Mouse (Mus musculus): Measurements from ENCODE around the gene Tprg. TPM values are rescaled to one million over a fixed set of nuclear protein-coding genes. Genes with fewer than 3 reads are reported as not detected.

The Tprg gene
- polyA plus RNA-seq, 1 experiment from 2014 or later = 17.0 TPM

DNA sequence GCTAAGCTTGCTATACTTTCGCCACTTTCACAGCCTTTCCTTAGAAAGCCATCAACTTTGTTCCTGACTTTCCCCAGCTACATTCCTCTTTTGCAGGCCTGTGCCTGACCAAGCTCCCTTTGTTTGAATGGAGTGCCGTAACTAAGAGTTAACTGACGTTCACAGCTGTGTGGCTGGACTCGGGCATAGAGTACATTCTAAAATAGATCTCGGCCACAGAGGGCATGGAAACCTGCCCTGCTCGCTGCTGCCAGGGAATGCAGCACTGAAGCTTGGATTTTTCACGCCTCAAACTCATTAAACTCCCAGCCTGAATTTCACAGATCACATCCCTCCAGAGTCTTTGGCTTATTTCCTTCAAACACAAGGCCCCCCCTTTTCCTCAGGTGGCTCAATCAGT is 159.0 kb downstream of the Tprg start:
- ATAC-seq (ENCODE audit: insufficient read depth, low FRiP score) = no peak
- no peak overlapping the region for H3K27ac ChIP-seq (ENCODE audit: low read length)
- H3K4me1 ChIP-seq (ENCODE audit: control insufficient read depth, insufficient read depth, low read length) = no peaks in the 10 kb centered on the region
- H3K9ac ChIP-seq (ENCODE audit: low read length) = no peak overlapping the region
- H3K9me3 ChIP-seq (replicated peaks; ENCODE audit: control insufficient read depth, low read length) = no peaks in the 10 kb centered on the region
- no peaks in the 10 kb centered on the region for H3K36me3 ChIP-seq (ENCODE audit: control insufficient read depth, insufficient read depth, low read length)
- no peak overlapping the region for H3K4me2 ChIP-seq (ENCODE audit: low read depth, low read length)
- WGBS = 57% methylated on average over 7 of the region's 7 CpGs
- H3K27me3 ChIP-seq (ENCODE audit: control insufficient read depth, insufficient read depth, low read length) = no peaks in the 10 kb centered on the region
- no peak overlapping the region for H3K4me3 ChIP-seq (replicated peaks; ENCODE audit: low read length)

DNA sequence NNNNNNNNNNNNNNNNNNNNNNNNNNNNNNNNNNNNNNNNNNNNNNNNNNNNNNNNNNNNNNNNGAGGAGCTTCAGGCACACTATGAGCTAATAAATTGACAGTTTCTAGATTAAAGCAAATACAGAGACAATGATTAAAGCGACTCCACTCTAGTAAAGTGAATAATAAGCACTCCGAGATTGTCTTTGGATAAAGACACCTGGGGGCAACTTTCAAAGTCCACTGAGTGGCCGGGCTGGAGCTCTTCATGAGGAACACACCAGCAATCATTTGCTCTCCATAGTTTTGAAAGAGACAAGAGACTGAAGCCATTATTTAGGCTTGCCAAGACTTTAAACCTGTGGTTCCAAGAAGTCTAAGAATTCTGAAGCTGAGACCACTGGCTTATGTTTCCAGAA is 164.9 kb downstream of the Tprg start:
- H3K4me2 ChIP-seq (ENCODE audit: low read depth, low read length) = no peak overlapping the region
- no peaks in the 10 kb centered on the region for H3K4me1 ChIP-seq (ENCODE audit: control insufficient read depth, insufficient read depth, low read length)
- H3K27ac ChIP-seq (ENCODE audit: low read length) = no peak overlapping the region
- H3K9me3 ChIP-seq (replicated peaks; ENCODE audit: control insufficient read depth, low read length) = no peaks in the 10 kb centered on the region
- ATAC-seq (ENCODE audit: insufficient read depth, low FRiP score) = no peak
- no peak overlapping the region for H3K9ac ChIP-seq (ENCODE audit: low read length)
- H3K27me3 ChIP-seq (ENCODE audit: control insufficient read depth, insufficient read depth, low read length) = no peaks in the 10 kb centered on the region
- H3K4me3 ChIP-seq (replicated peaks; ENCODE audit: low read length) = no peak overlapping the region
- H3K36me3 ChIP-seq (ENCODE audit: control insufficient read depth, insufficient read depth, low read length) = no peaks in the 10 kb centered on the region
- whole genome bisulfite sequencing = 74% methylated on average over 3 of the region's 3 CpGs

- no peak overlapping the region for H3K4me3 ChIP-seq (replicated peaks; ENCODE audit: low read length)
- H3K27me3 ChIP-seq (ENCODE audit: control insufficient read depth, insufficient read depth, low read length) = no peaks in the 10 kb centered on the region
- no peak for ATAC-seq (ENCODE audit: insufficient read depth, low FRiP score)
- no peak overlapping the region for H3K9ac ChIP-seq (ENCODE audit: low read length)
- H3K9me3 ChIP-seq (replicated peaks; ENCODE audit: control insufficient read depth, low read length) = no peaks in the 10 kb centered on the region
- WGBS = 78% methylated on average over 4 of the region's 4 CpGs
- H3K4me2 ChIP-seq (ENCODE audit: low read depth, low read length) = no peak overlapping the region
- H3K4me1 ChIP-seq (ENCODE audit: control insufficient read depth, insufficient read depth, low read length) = peaks cover 10% of the 10 kb centered on the region
- no peak overlapping the region for H3K27ac ChIP-seq (ENCODE audit: low read length)
- H3K36me3 ChIP-seq (ENCODE audit: control insufficient read depth, insufficient read depth, low read length) = no peaks in the 10 kb centered on the region
Measured at GRCm38 (mm10) chr16:25464732-25465131, 178.1 kb downstream of the Tprg start.

DNA sequence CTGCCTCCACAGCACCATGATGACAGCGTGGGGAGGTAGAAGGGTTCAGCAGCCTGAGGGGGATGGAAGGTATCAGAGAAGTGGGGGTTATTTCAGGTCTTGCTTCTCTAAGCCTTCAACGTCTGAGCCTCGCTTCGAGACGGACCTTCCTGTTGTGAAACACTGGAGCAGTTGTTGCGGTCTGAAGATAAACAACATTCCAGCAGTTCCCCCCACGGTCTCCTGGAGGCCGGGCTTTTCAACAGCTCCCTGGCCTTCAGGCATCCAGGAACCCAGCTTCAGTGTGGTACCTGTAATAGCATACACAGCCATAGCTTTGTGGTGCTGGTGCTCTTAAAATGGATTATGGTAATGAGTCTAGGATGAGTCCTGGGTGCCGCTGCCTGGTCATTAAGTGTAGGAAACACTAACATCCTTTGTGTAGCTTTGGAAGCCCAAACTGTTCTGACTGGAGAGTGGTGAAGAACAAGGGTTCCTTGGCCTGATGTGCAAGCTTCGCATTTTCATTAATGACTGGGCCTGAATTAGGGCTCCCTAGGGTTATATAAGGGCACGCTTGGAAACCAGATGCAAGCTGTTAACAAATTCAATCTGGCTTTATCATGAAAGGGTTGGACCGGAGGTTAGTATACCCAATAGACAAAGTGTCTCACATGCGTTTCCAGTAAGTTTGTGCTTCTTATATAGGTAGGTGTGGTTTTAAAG is 179.0 kb downstream of the Tprg start:
- Histone ChIP-seq H3K4me1 (ENCODE audit: control insufficient read depth, insufficient read depth, low read length) (peaks cover 10% of the 10 kb centered on the region), H3K36me3 (ENCODE audit: control insufficient read depth, insufficient read depth, low read length) (no peaks in the 10 kb centered on the region), H3K27me3 (ENCODE audit: control insufficient read depth, insufficient read depth, low read length) (no peaks in the 10 kb centered on the region), H3K9me3 (replicated peaks; ENCODE audit: control insufficient read depth, low read length) (no peaks in the 10 kb centered on the region), H3K4me2 (ENCODE audit: low read depth, low read length) (no peak overlapping the region), H3K4me3 (replicated peaks; ENCODE audit: low read length) (no peak overlapping the region), H3K9ac (ENCODE audit: low read length) (peak overlapping the region; percentile 14; the same call in 1 of the 2 replicates), H3K27ac (ENCODE audit: low read length) (peak overlapping the region; percentile 29; the same call in 1 of the 2 replicates)
- WGBS = 39% methylated on average over 13 of the region's 13 CpGs
- no peak for ATAC-seq (ENCODE audit: insufficient read depth, low FRiP score)

GRCm38 (mm10) chr16:25468040-25468439 is 181.4 kb downstream of the Tprg start:
- Histone ChIP-seq H3K36me3 (ENCODE audit: control insufficient read depth, insufficient read depth, low read length) (no peaks in the 10 kb centered on the region), H3K4me3 (replicated peaks; ENCODE audit: low read length) (no peak overlapping the region), H3K27ac (ENCODE audit: low read length) (no peak overlapping the region), H3K27me3 (ENCODE audit: control insufficient read depth, insufficient read depth, low read length) (no peaks in the 10 kb centered on the region), H3K9me3 (replicated peaks; ENCODE audit: control insufficient read depth, low read length) (no peaks in the 10 kb centered on the region), H3K9ac (ENCODE audit: low read length) (no peak overlapping the region), H3K4me1 (ENCODE audit: control insufficient read depth, insufficient read depth, low read length) (peaks cover 10% of the 10 kb centered on the region), H3K4me2 (ENCODE audit: low read depth, low read length) (no peak overlapping the region)
- no peak for ATAC-seq (ENCODE audit: insufficient read depth, low FRiP score)
- WGBS = 78% methylated on average over 3 of the region's 3 CpGs

DNA sequence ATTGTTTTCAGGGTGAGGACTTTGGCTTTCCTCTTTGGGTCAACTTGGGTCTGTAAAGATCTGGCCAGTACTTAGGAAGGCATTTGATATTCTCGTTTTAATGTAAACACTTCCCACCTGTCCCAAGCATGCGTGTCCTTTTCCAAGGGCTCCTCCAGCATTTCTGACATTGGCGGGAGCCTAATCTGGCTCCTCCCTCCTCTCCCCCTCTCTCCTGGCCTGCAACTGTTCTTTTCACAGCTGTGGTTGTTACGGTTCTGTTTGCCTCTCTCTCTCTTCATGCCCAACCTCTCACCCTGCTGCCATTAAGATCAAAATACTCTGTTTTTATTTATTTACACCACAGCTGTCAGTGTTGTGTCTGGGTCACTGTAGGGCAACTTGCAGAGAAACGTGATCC is 182.0 kb downstream of the Tprg start:
- Histone ChIP-seq H3K9me3 (replicated peaks; ENCODE audit: control insufficient read depth, low read length) (no peaks in the 10 kb centered on the region), H3K27me3 (ENCODE audit: control insufficient read depth, insufficient read depth, low read length) (no peaks in the 10 kb centered on the region), H3K9ac (ENCODE audit: low read length) (no peak overlapping the region), H3K4me2 (ENCODE audit: low read depth, low read length) (no peak overlapping the region), H3K36me3 (ENCODE audit: control insufficient read depth, insufficient read depth, low read length) (no peaks in the 10 kb centered on the region), H3K27ac (ENCODE audit: low read length) (no peak overlapping the region), H3K4me3 (replicated peaks; ENCODE audit: low read length) (no peak overlapping the region), H3K4me1 (ENCODE audit: control insufficient read depth, insufficient read depth, low read length) (peaks cover 10% of the 10 kb centered on the region)
- ATAC-seq (ENCODE audit: insufficient read depth, low FRiP score) = no peak
- WGBS = 23% methylated on average over 5 of the region's 5 CpGs

Data from stomach, embryonic 16.5 days (tissue).